Mouse (Mus musculus): ENCODE measurements around the gene Iqce. TPM values are rescaled to one million over a fixed set of nuclear protein-coding genes. Genes with fewer than 3 reads are reported as not detected.

The Iqce gene
- total and polyA plus RNA-seq, 3 experiments, result 6.4 to 21.2 TPM; not detected in 1

DNA sequence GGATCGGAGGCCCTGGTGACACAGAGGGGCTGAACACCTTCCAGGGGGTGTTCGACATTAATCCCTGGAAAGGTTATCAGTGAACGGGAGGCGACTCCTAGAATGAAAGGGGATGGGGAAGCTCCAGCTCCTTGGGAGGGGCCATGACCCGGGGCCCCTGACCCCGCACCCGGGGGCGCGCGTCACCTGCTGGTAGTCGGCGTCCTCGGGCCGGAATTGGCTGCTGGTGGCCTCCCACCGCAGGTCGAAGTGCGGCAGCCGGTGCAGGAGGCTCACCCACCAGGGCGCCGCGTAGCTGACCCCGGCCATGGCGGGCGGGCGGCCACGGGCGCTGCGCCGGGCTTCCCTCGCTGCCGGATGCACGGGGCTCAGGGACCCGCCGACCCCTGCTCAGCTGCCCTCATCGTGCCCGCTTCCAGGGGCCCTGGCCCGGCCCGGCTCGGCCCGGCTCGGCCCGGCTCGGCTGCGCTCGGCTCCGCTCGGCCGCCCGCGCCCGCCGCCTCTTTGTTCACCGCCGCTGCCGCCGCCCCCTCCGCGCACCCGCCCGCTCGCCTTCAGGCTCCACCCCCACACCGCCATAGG is 53.6 kb downstream of the Iqce start, which contains the start of gene Ttyh3:
Gene Ttyh3 (minus strand): TSS at position 513 of the 582 bp plus-strand sequence.
- H3K27me3 ChIP-seq (ENCODE audit: control insufficient read depth in 1 of 2, insufficient read depth in 2 of 2, low read length in 2 of 2), result no peaks in the 10 kb centered on the region
- H3K36me3 ChIP-seq (ENCODE audit: control insufficient read depth in 1 of 2, insufficient read depth in 2 of 2, low read length in 2 of 2), result peaks cover 0 to 18% of the 10 kb centered on the region in 2 experiments; a peak in 2 of 4 replicates
- DNase-seq (ENCODE audit: low read depth, low spot score), result peak; percentile 46
- peak within 1 kb of the TSS; percentile 80 for H3K9ac ChIP-seq (ENCODE audit: control insufficient read depth, low read depth, low read length, poor library complexity, severe bottlenecking)
- H3K4me3 ChIP-seq (ENCODE audit: control insufficient read depth in 1 of 2, insufficient read depth in 1 of 2, low read depth in 2 of 2, low read length in 2 of 2), result peak within 1 kb of the TSS; percentile 65 to 94
- peaks cover 11 to 30% of the 10 kb centered on the region in 2 experiments for H3K4me1 ChIP-seq (ENCODE audit: control insufficient read depth in 1 of 2, insufficient read depth in 2 of 2, low read length in 2 of 2)
- H3K27ac ChIP-seq (ENCODE audit: control insufficient read depth, low read depth, low read length), result peak within 1 kb of the TSS; percentile 54
- H3K9me3 ChIP-seq (replicated peaks; ENCODE audit: insufficient read depth, low read length), result no peaks in the 10 kb centered on the region
- TF ChIP-seq TCF12 (IDR thresholded peaks at IDR 0.05; ENCODE audit: low read depth, low read length) (0 out of 2 replicates have a peak, but pooled peaks have one; percentile 8), ZKSCAN1 (IDR thresholded peaks at IDR 0.05; ENCODE audit: low read depth, low read length) (no peak)
- peaks cover 4% of the 10 kb centered on the region; the same call in 1 of the 2 replicates for H3K79me2 ChIP-seq (ENCODE audit: control insufficient read depth, insufficient read depth, low read length, poor library complexity)

DNA sequence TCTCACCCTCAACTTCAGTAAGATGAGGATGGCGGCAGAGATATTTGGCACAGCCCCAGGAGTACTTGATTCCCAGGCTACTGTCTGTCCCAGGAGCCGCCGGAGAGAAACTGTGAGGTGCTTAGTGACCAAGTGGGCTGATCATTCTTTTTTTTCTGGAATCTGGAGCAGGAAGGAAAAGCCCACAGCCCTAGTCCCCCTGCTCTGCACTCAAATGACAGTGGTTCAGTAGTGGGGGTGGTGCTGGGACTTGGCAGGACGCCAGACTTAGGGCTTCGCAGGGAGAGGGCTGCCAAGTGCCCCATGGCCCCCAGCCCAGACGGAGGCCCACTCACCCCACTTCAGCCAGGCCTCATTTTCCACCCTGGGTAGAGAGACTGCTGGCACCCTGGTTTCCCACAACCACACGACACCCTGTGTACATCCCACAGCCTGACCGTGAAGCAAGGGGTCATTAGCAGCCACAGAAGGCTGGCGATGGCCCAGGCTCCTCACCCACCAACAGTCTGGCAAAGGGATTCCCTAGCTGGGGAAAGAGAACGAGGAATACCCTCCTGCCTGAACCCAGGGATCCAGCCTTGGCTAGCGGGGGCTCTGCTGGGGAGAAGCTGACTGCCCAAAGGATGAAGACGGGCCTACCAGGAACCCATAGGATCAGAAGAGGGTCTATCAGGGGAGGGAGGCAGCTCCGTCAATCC is 54.2 kb downstream of the Iqce start:
- Histone ChIP-seq H3K27ac (ENCODE audit: control insufficient read depth, low read depth, low read length) (no peak overlapping the region), H3K9ac (ENCODE audit: control insufficient read depth, low read depth, low read length, poor library complexity, severe bottlenecking) (peak overlapping the region; percentile 80), H3K36me3 (ENCODE audit: control insufficient read depth in 1 of 2, insufficient read depth in 2 of 2, low read length in 2 of 2) (peaks cover 0 to 18% of the 10 kb centered on the region in 2 experiments; a peak in 2 of 4 replicates), H3K9me3 (replicated peaks; ENCODE audit: insufficient read depth, low read length) (no peaks in the 10 kb centered on the region), H3K79me2 (ENCODE audit: control insufficient read depth, insufficient read depth, low read length, poor library complexity) (peaks cover 4% of the 10 kb centered on the region; the same call in 1 of the 2 replicates), H3K4me1 (ENCODE audit: control insufficient read depth in 1 of 2, insufficient read depth in 2 of 2, low read length in 2 of 2) (peaks cover 11 to 30% of the 10 kb centered on the region in 2 experiments), H3K4me3 (ENCODE audit: control insufficient read depth in 1 of 2, insufficient read depth in 1 of 2, low read depth in 2 of 2, low read length in 2 of 2) (peak overlapping the region; percentile 65 to 94), H3K27me3 (ENCODE audit: control insufficient read depth in 1 of 2, insufficient read depth in 2 of 2, low read length in 2 of 2) (no peaks in the 10 kb centered on the region)
- peak; percentile 27 for DNase-seq (ENCODE audit: low read depth, low spot score)
- TF ChIP-seq CTCF (IDR thresholded peaks at IDR 0.05 in 2 of 3, conservative IDR thresholded peaks at IDR 0.05 in 1 of 3; ENCODE audit: control insufficient read depth in 1 of 3, insufficient read depth in 1 of 3, low read depth in 2 of 3, low read length in 3 of 3, poor library complexity in 1 of 3, severe bottlenecking in 1 of 3), result no peak
- TF ChIP-seq MAZ (IDR thresholded peaks at IDR 0.05; ENCODE audit: low read depth, low read length), result no peak
- TF ChIP-seq TCF12 (IDR thresholded peaks at IDR 0.05; ENCODE audit: low read depth, low read length), result no peak
- TF ChIP-seq E2F4 (IDR thresholded peaks at IDR 0.05; ENCODE audit: borderline replicate concordance, low read depth, low read length), result no peak
- TF ChIP-seq TAL1 (IDR thresholded peaks at IDR 0.05; ENCODE audit: low read length), result no peak
- TF ChIP-seq ZMIZ1 (IDR thresholded peaks at IDR 0.05; ENCODE audit: low read depth, low read length), result no peak
- no peak for TF ChIP-seq RCOR1 (IDR thresholded peaks at IDR 0.05; ENCODE audit: low read depth, low read length)
- TF ChIP-seq NRF1 (IDR thresholded peaks at IDR 0.05; ENCODE audit: insufficient read depth, low read depth, low read length, poor library complexity, severe bottlenecking), result no peak
- no peak for TF ChIP-seq ZKSCAN1 (IDR thresholded peaks at IDR 0.05; ENCODE audit: low read depth, low read length)
- TF ChIP-seq USF1 (IDR thresholded peaks at IDR 0.05; ENCODE audit: low read depth, low read length), result no peak
- TF ChIP-seq JUND (IDR thresholded peaks at IDR 0.05; ENCODE audit: low read depth, low read length), result no peak
- no peak for TF ChIP-seq CHD2 (IDR thresholded peaks at IDR 0.05; ENCODE audit: low read length)
- TF ChIP-seq HCFC1 (IDR thresholded peaks at IDR 0.05; ENCODE audit: low read depth, low read length), result no peak

All from MEL (cell line).